Mouse (Mus musculus) intestine, postnatal 0 days (tissue): ENCODE measurements around the gene Cyp46a1. TPM values are rescaled to one million over a fixed set of nuclear protein-coding genes. Genes with fewer than 3 reads are reported as not detected.

Experiments used
- ATAC-seq: fragments of 200-750 bp; cut with Nextera tagmentation; 2 replicates; pipeline ENCODE4 v1.8.0; 2017; ENCODE audit warnings: mild to moderate bottlenecking, moderate TSS enrichment, moderate library complexity
- H3K27ac ChIP-seq: fragments of 300-500 bp; sonication (generic); 2 replicates; pipeline ENCODE4 v1.5.1; 2014; ENCODE audit warnings: mild to moderate bottlenecking, low read depth, low read length, moderate library complexity
- H3K27me3 ChIP-seq: fragments of 300-500 bp; sonication (generic); replicated peaks from 2 replicates; pipeline ENCODE4 v1.6.1; 2014; ENCODE audit warnings: low read length, mixed read lengths; ENCODE audit not compliant: control insufficient read depth, insufficient read depth
- H3K36me3 ChIP-seq: fragments of 300-500 bp; sonication (generic); 2 replicates; pipeline ENCODE4 v1.6.1; 2014; ENCODE audit warnings: mild to moderate bottlenecking, moderate library complexity; ENCODE audit not compliant: control insufficient read depth, insufficient read depth
- H3K4me1 ChIP-seq: fragments of 300-500 bp; sonication (generic); replicated peaks from 2 replicates; pipeline ENCODE4 v1.6.1; 2014; ENCODE audit warnings: antibody characterized with exemption, low read length, mixed read lengths; ENCODE audit not compliant: control insufficient read depth, insufficient read depth
- H3K4me2 ChIP-seq: fragments of 300-500 bp; sonication (generic); replicated peaks from 2 replicates; pipeline ENCODE4 v1.6.1; 2014; ENCODE audit warnings: low read depth, mild to moderate bottlenecking, moderate library complexity
- H3K4me3 ChIP-seq: fragments of 300-500 bp; sonication (generic); 2 replicates; pipeline ENCODE4 v1.5.1; 2014; ENCODE audit warnings: low read depth, low read length
- H3K9ac ChIP-seq: fragments of 300-500 bp; sonication (generic); 2 replicates; pipeline ENCODE4 v1.6.1; 2014; ENCODE audit warnings: mild to moderate bottlenecking, low read depth, low read length
- H3K9me3 ChIP-seq: fragments of 300-500 bp; sonication (generic); 2 replicates; pipeline ENCODE4 v1.6.1; 2016; ENCODE audit warnings: mixed run types; ENCODE audit not compliant: control insufficient read depth
- CTCF ChIP-seq: sonication (generic); IDR thresholded peaks from 2 replicates; pipeline ENCODE4 v1.5.1; 2016; ENCODE audit warnings: low read depth, mild to moderate bottlenecking, control low read depth, antibody characterized with exemption, moderate library complexity
- WGBS: fragments of 180-500 bp; shearing (Covaris S2); extraction: QIAGEN DNeasy Blood & Tissue Kit; methylation state at CpG from one replicate; pipeline ENCODE4 v1.1.7; 2014; 5-methylcytosine and 5-hydroxymethylcytosine counted together
- polyA plus RNA-seq: library from polyadenylated mRNA; unstranded; fragments of >200 nt; fragmentation: Nextera tagmentation; extraction: Ambion mirVana; gene quantifications from 2 replicates; pipeline ENCODE4 v1.2.1, GENCODE M21; 2015

Gene Cyp46a1
- polyA plus RNA-seq, 1 experiment from 2014 or later, result 0.85 TPM

- peak overlapping the region; percentile 42 for H3K4me2 ChIP-seq
- no peak for ATAC-seq
- H3K4me3 ChIP-seq, result no peak overlapping the region
- no peak for TF ChIP-seq CTCF
- peak overlapping the region; percentile 10; the same call in 1 of the 2 replicates for H3K27ac ChIP-seq
- H3K9ac ChIP-seq, result no peak overlapping the region
- no peaks in the 10 kb centered on the region for H3K27me3 ChIP-seq
- WGBS, result 56% methylated on average over 6 of the region's 6 CpGs
- no peaks in the 10 kb centered on the region; the same call in 1 of the 2 replicates for H3K36me3 ChIP-seq
- no peaks in the 10 kb centered on the region for H3K9me3 ChIP-seq
- no peaks in the 10 kb centered on the region for H3K4me1 ChIP-seq
Measured at GRCm38 (mm10) chr12:108371429-108371765, 37.2 kb downstream of the Cyp46a1 start.

GRCm38 (mm10) chr12:108372241-108372640 is 38.1 kb downstream of the Cyp46a1 start:
- Histone ChIP-seq H3K27ac (no peak overlapping the region), H3K4me2 (no peak overlapping the region; the same call in 1 of the 2 replicates), H3K9ac (no peak overlapping the region), H3K36me3 (no peaks in the 10 kb centered on the region; the same call in 1 of the 2 replicates), H3K9me3 (no peaks in the 10 kb centered on the region), H3K4me1 (no peaks in the 10 kb centered on the region), H3K4me3 (no peak overlapping the region), H3K27me3 (no peaks in the 10 kb centered on the region)
- no peak for TF ChIP-seq CTCF
- 88% methylated on average over 17 of the region's 17 CpGs for WGBS
- no peak for ATAC-seq

GRCm38 (mm10) chr12:108373611-108374010 is 39.4 kb downstream of the Cyp46a1 start:
- H3K9ac ChIP-seq, result no peak overlapping the region
- no peaks in the 10 kb centered on the region for H3K27me3 ChIP-seq
- TF ChIP-seq CTCF, result no peak
- no peak overlapping the region for H3K4me3 ChIP-seq
- H3K9me3 ChIP-seq, result no peaks in the 10 kb centered on the region
- H3K4me2 ChIP-seq, result no peak overlapping the region
- no peak overlapping the region for H3K27ac ChIP-seq
- ATAC-seq, result no peak
- no peaks in the 10 kb centered on the region for H3K4me1 ChIP-seq
- WGBS, result 57% methylated on average over 9 of the region's 9 CpGs
- no peaks in the 10 kb centered on the region; the same call in 1 of the 2 replicates for H3K36me3 ChIP-seq

GRCm38 (mm10) chr12:108374689-108375088 is 40.5 kb downstream of the Cyp46a1 start:
- TF ChIP-seq CTCF, result no peak
- 85% methylated on average over 8 of the region's 8 CpGs for WGBS
- H3K9ac ChIP-seq, result no peak overlapping the region

GRCm38 (mm10) chr12:108378379-108379133 is 44.4 kb downstream of the Cyp46a1 start:
- Histone ChIP-seq H3K4me1 (no peaks in the 10 kb centered on the region), H3K27me3 (no peaks in the 10 kb centered on the region), H3K4me2 (no peak overlapping the region), H3K9ac (no peak overlapping the region), H3K4me3 (no peak overlapping the region), H3K27ac (no peak overlapping the region), H3K9me3 (no peaks in the 10 kb centered on the region), H3K36me3 (no peaks in the 10 kb centered on the region; the same call in 1 of the 2 replicates)
- WGBS, result 81% methylated on average over 13 of the region's 13 CpGs
- ATAC-seq, result no peak
- no peak for TF ChIP-seq CTCF

More at GRCm38 (mm10) chr12:108374689-108375088, 40.5 kb downstream of the Cyp46a1 start:
- ATAC-seq, result no peak
- Histone ChIP-seq H3K4me2 (no peak overlapping the region), H3K9me3 (no peaks in the 10 kb centered on the region), H3K27me3 (no peaks in the 10 kb centered on the region), H3K36me3 (no peaks in the 10 kb centered on the region; the same call in 1 of the 2 replicates), H3K4me3 (no peak overlapping the region), H3K27ac (no peak overlapping the region), H3K4me1 (no peaks in the 10 kb centered on the region)

- 0 out of 2 replicates have a peak, but pooled peaks have one; percentile 5 for TF ChIP-seq CTCF
- Histone ChIP-seq H3K27me3 (no peaks in the 10 kb centered on the region), H3K9me3 (no peaks in the 10 kb centered on the region), H3K36me3 (no peaks in the 10 kb centered on the region), H3K9ac (no peak overlapping the region), H3K4me1 (no peaks in the 10 kb centered on the region), H3K27ac (no peak overlapping the region), H3K4me3 (no peak overlapping the region), H3K4me2 (no peak overlapping the region)
- no peak for ATAC-seq
- 72% methylated on average over 13 of the region's 13 CpGs for WGBS
Measured at GRCm38 (mm10) chr12:108386476-108387232, 52.5 kb downstream of the Cyp46a1 start.
